Mouse (Mus musculus) limb, embryonic 11.5 days (tissue): ENCODE data around the gene Mars. TPM values are rescaled to one million over a fixed set of nuclear protein-coding genes. Genes with fewer than 3 reads are reported as not detected.

Experiments used
- ATAC-seq: fragments of 200-750 bp; cut with Nextera tagmentation; 2 replicates; pipeline ENCODE4 v1.8.0; 2017; ENCODE audit warnings: low read depth; ENCODE audit not compliant: insufficient number of reproducible peaks, low FRiP score, low TSS enrichment
- DNase-seq: peaks from one replicate; pipeline ENCODE4 v3.0.0-alpha.2; 2015; ENCODE audit warnings: low spot score
- H3K27ac ChIP-seq: fragments of 300-500 bp; sonication (generic); replicated peaks from 2 replicates; pipeline ENCODE4 v1.5.1; 2014; ENCODE audit warnings: low read depth, mild to moderate bottlenecking, low read length
- H3K27me3 ChIP-seq: fragments of 300-500 bp; sonication (generic); 2 replicates; pipeline ENCODE4 v1.6.1; 2014; ENCODE audit warnings: mild to moderate bottlenecking, low read length, mixed read lengths; ENCODE audit not compliant: control insufficient read depth, insufficient read depth
- H3K36me3 ChIP-seq: fragments of 300-500 bp; sonication (generic); 2 replicates; pipeline ENCODE4 v1.6.1; 2014; ENCODE audit warnings: mild to moderate bottlenecking, low read length, moderate library complexity, mixed read lengths; ENCODE audit not compliant: control insufficient read depth, insufficient read depth
- H3K4me1 ChIP-seq: fragments of 300-500 bp; sonication (generic); 2 replicates; pipeline ENCODE4 v1.6.1; 2014; ENCODE audit warnings: low read length, mixed read lengths; ENCODE audit not compliant: control insufficient read depth, insufficient read depth
- H3K4me2 ChIP-seq: fragments of 300-500 bp; sonication (generic); 2 replicates; pipeline ENCODE4 v1.6.1; 2014; ENCODE audit warnings: low read depth, mild to moderate bottlenecking, moderate library complexity; ENCODE audit not compliant: severe bottlenecking
- H3K4me3 ChIP-seq: fragments of 300-500 bp; sonication (generic); 2 replicates; pipeline ENCODE4 v1.5.1; 2014; ENCODE audit warnings: low read depth, low read length
- H3K9ac ChIP-seq: fragments of 300-500 bp; sonication (generic); 2 replicates; pipeline ENCODE4 v1.6.1; 2014; ENCODE audit warnings: mild to moderate bottlenecking, low read length
- H3K9me3 ChIP-seq: fragments of 300-500 bp; sonication (generic); 2 replicates; pipeline ENCODE4 v1.6.1; 2016; ENCODE audit warnings: low read length; ENCODE audit not compliant: control insufficient read depth
- WGBS: fragments of 180-500 bp; shearing (Covaris S2); extraction: QIAGEN DNeasy Blood & Tissue Kit; methylation state at CpG from one replicate; pipeline ENCODE4 v1.1.7; 2014; 5-methylcytosine and 5-hydroxymethylcytosine counted together
- polyA plus RNA-seq: library from polyadenylated mRNA; unstranded; fragments of >200 nt; fragmentation: Nextera tagmentation; extraction: Ambion mirVana; gene quantifications from 2 replicates; pipeline ENCODE4 v1.2.1, GENCODE M21; 2014

The Mars gene
- polyA plus RNA-seq, 1 experiment from 2014 or later, result 167 TPM

GRCm38 (mm10) chr10:127330212-127330611 is 18.6 kb upstream of the Mars start:
- DNase-seq (no peak), ATAC-seq (no peak)
- Histone ChIP-seq H3K27me3 (peaks cover 11% of the 10 kb centered on the region), H3K4me3 (no peak overlapping the region), H3K27ac (no peak overlapping the region), H3K4me2 (no peak overlapping the region), H3K36me3 (peaks cover 3% of the 10 kb centered on the region; the same call in 1 of the 2 replicates), H3K4me1 (peaks cover 13% of the 10 kb centered on the region; the same call in 1 of the 2 replicates), H3K9me3 (no peaks in the 10 kb centered on the region), H3K9ac (no peak overlapping the region)
- 82% methylated on average over 7 of the region's 7 CpGs for WGBS

GRCm38 (mm10) chr10:127327461-127328145 is 16.0 kb upstream of the Mars start:
- 54% methylated on average over 18 of the region's 18 CpGs for WGBS
- ATAC-seq, result no peak
- H3K4me1 ChIP-seq, result peaks cover 13% of the 10 kb centered on the region; the same call in 1 of the 2 replicates
- H3K4me2 ChIP-seq, result no peak overlapping the region
- peaks cover 3% of the 10 kb centered on the region; the same call in 1 of the 2 replicates for H3K36me3 ChIP-seq
- no peak overlapping the region for H3K27ac ChIP-seq
- H3K27me3 ChIP-seq, result peaks cover 11% of the 10 kb centered on the region
- H3K9me3 ChIP-seq, result no peaks in the 10 kb centered on the region
- no peak overlapping the region for H3K9ac ChIP-seq
- H3K4me3 ChIP-seq, result no peak overlapping the region
- no peak for DNase-seq

DNA sequence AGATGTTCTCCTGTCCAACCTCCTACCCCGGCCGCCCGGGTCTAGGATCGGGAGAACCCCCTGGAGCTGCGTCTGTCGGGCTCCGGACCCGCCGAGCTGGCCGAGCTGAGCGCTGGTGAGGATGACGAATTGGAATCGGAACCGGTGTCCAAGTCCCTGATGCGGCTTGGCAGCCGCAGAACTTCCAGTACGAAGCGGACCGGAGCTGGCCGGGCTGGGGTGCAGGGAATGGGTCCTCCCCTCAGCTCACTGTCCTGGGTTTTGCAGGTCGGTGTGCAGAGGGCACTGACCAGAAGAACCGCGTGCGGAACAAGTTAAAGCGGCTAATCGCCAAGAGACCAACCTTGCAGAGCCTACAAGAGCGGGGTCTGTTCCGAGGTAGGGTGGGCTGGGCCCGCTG is 15.2 kb upstream of the Mars start:
- DNase-seq (no peak), ATAC-seq (no peak)
- Histone ChIP-seq H3K4me1 (peaks cover 13% of the 10 kb centered on the region; the same call in 1 of the 2 replicates), H3K9me3 (no peaks in the 10 kb centered on the region), H3K27ac (no peak overlapping the region), H3K4me3 (peak overlapping the region; percentile 55), H3K27me3 (peaks cover 11% of the 10 kb centered on the region), H3K36me3 (no peaks in the 10 kb centered on the region; the same call in 1 of the 2 replicates), H3K9ac (peak overlapping the region; percentile 61; the same call in 1 of the 2 replicates), H3K4me2 (peak overlapping the region; percentile 94)
- WGBS, result 5% methylated on average over 29 of the region's 29 CpGs

- Histone ChIP-seq H3K4me2 (peak overlapping the region; percentile 94), H3K9ac (peak overlapping the region; percentile 61), H3K36me3 (no peaks in the 10 kb centered on the region; the same call in 1 of the 2 replicates), H3K4me3 (peak overlapping the region; percentile 55), H3K27me3 (peaks cover 11% of the 10 kb centered on the region), H3K9me3 (no peaks in the 10 kb centered on the region), H3K4me1 (peaks cover 13% of the 10 kb centered on the region; the same call in 1 of the 2 replicates), H3K27ac (no peak overlapping the region)
- DNase-seq (peak; percentile 72), ATAC-seq (0 out of 2 replicates have a peak, but pooled peaks have one; percentile 36)
- WGBS, result under 1% methylated on average over 54 of the region's 54 CpGs
These were observed 14.6 kb upstream of the Mars start for GRCm38 (mm10) chr10:127326017-127326801.

- Histone ChIP-seq H3K27ac (no peak overlapping the region), H3K27me3 (peaks cover 11% of the 10 kb centered on the region), H3K4me1 (peaks cover 13% of the 10 kb centered on the region; the same call in 1 of the 2 replicates), H3K36me3 (no peaks in the 10 kb centered on the region; the same call in 1 of the 2 replicates), H3K9ac (peak overlapping the region; percentile 61; the same call in 1 of the 2 replicates), H3K9me3 (no peaks in the 10 kb centered on the region), H3K4me2 (peak overlapping the region; percentile 94), H3K4me3 (peak overlapping the region; percentile 55)
- ATAC-seq, result 0 out of 2 replicates have a peak, but pooled peaks have one; percentile 8
- WGBS, result 21% methylated on average over 14 of the region's 14 CpGs
- DNase-seq, result peak; percentile 39
These were observed 13.9 kb upstream of the Mars start for GRCm38 (mm10) chr10:127325454-127326016.

- Histone ChIP-seq H3K9ac (no peak overlapping the region), H3K4me1 (peaks cover 13% of the 10 kb centered on the region; the same call in 1 of the 2 replicates), H3K36me3 (no peaks in the 10 kb centered on the region), H3K27ac (no peak overlapping the region), H3K9me3 (no peaks in the 10 kb centered on the region), H3K27me3 (peaks cover 11% of the 10 kb centered on the region), H3K4me3 (no peak overlapping the region), H3K4me2 (no peak overlapping the region)
- 13% methylated on average over 7 of the region's 7 CpGs for WGBS
- DNase-seq (peak; percentile 77), ATAC-seq (no peak)
These were observed 12.9 kb upstream of the Mars start for GRCm38 (mm10) chr10:127324495-127324894.

GRCm38 (mm10) chr10:127323131-127323855 is 11.7 kb upstream of the Mars start:
- 76% methylated on average over 17 of the region's 17 CpGs for WGBS

More at GRCm38 (mm10) chr10:127323131-127323855, 11.7 kb upstream of the Mars start:
- Histone ChIP-seq H3K27ac (no peak overlapping the region), H3K4me3 (no peak overlapping the region), H3K4me1 (peaks cover 13% of the 10 kb centered on the region; the same call in 1 of the 2 replicates), H3K36me3 (no peaks in the 10 kb centered on the region), H3K4me2 (no peak overlapping the region), H3K9me3 (no peaks in the 10 kb centered on the region), H3K9ac (no peak overlapping the region), H3K27me3 (peaks cover 11% of the 10 kb centered on the region)
- ATAC-seq (no peak), DNase-seq (no peak)
